Mouse (Mus musculus) granulocyte monocyte progenitor cell, adult 5-6 weeks (primary cell): ENCODE data around the gene Fkrp. TPM values are rescaled to one million over a fixed set of nuclear protein-coding genes. Genes with fewer than 3 reads are reported as not detected.
A peak's percentile ranks its signal among the peaks of the same experiment; 100 is the strongest.

Experiments
- ATAC-seq: replicated peaks from 2 replicates; pipeline ENCODE4 v1.8.0; 2016; ENCODE audit warnings: mild to moderate bottlenecking, moderate TSS enrichment, inconsistent platforms; ENCODE audit not compliant: poor library complexity, severe bottlenecking
- total RNA-seq, 2 experiments: library from RNA; stranded (forward) in 1 of 2; stranded (reverse) in 1 of 2; fragments of 200-712, 200-1000 nt in 1 of 2; fragments of >200 nt in 1 of 2; fragmentation: Nextera tagmentation in 1 of 2; gene quantifications; 2 replicates each; pipeline ENCODE4 v1.2.3; 2014 to 2017

Gene Fkrp
- total RNA-seq, 2 experiments from 2014 or later = 8.1 to 9.3 TPM

GRCm38 (mm10) chr7:16837916-16838803 lies 21.6 kb upstream of the Fkrp start:
- ATAC-seq = no peak

- ATAC-seq = no peak
Measured at GRCm38 (mm10) chr7:16830449-16830848, 13.9 kb upstream of the Fkrp start.

GRCm38 (mm10) chr7:16827274-16827673 lies 10.7 kb upstream of the Fkrp start:
- peak; percentile 72 for ATAC-seq

- ATAC-seq = 0 out of 2 replicates have a peak, but pooled peaks have one; percentile 24
Measured at GRCm38 (mm10) chr7:16826571-16826970, 10.0 kb upstream of the Fkrp start.

GRCm38 (mm10) chr7:16825785-16826184 lies 9.3 kb upstream of the Fkrp start:
- peak; percentile 60 for ATAC-seq

- no peak for ATAC-seq
Measured at GRCm38 (mm10) chr7:16823734-16824133, 7.2 kb upstream of the Fkrp start.

GRCm38 (mm10) chr7:16821669-16822101 lies 5.2 kb upstream of the Fkrp start:
- ATAC-seq = no peak

- no peak for ATAC-seq
Measured at GRCm38 (mm10) chr7:16821091-16821490, 4.6 kb upstream of the Fkrp start.

- ATAC-seq = peak; percentile 68
Measured at GRCm38 (mm10) chr7:16820271-16820763, 3.8 kb upstream of the Fkrp start.

GRCm38 (mm10) chr7:16819794-16820193 lies 3.3 kb upstream of the Fkrp start:
- ATAC-seq = no peak

GRCm38 (mm10) chr7:16817693-16818092 lies 1.2 kb upstream of the Fkrp start:
- ATAC-seq = no peak

- ATAC-seq = peak; percentile 48
Measured at GRCm38 (mm10) chr7:16816078-16816474, 456 bp downstream of the Fkrp start.

- ATAC-seq = no peak
Measured at GRCm38 (mm10) chr7:16815351-16815941, 1.1 kb downstream of the Fkrp start, which contains the start of gene Strn4. Strn4 (plus strand) TSS chr7:16815889.

GRCm38 (mm10) chr7:16812505-16812904 lies 4.0 kb downstream of the Fkrp start:
- ATAC-seq = no peak

- no peak for ATAC-seq
Measured at GRCm38 (mm10) chr7:16811649-16812070, 4.9 kb downstream of the Fkrp start.

- ATAC-seq = no peak
Measured at GRCm38 (mm10) chr7:16810920-16811648, 5.4 kb downstream of the Fkrp start.

GRCm38 (mm10) chr7:16810399-16810919 lies 6.1 kb downstream of the Fkrp start:
- ATAC-seq = no peak

GRCm38 (mm10) chr7:16809739-16810138 lies 6.8 kb downstream of the Fkrp start:
- ATAC-seq = peak; percentile 58

GRCm38 (mm10) chr7:16808647-16809046 lies 7.9 kb downstream of the Fkrp start:
- ATAC-seq = no peak

- peak; percentile 51 for ATAC-seq
Measured at GRCm38 (mm10) chr7:16807936-16808335, 8.6 kb downstream of the Fkrp start.
